In genomic region chr2:51643244-51644139, GRCm38 (mm10) we compare ENCODE assay signal across 16 mouse cellular contexts. TPM values are rescaled to one million over a fixed set of nuclear protein-coding genes. Genes with fewer than 3 reads are reported as not detected.
A peak's percentile ranks its signal among the peaks of the same experiment; 100 is the strongest.
DNase-seq lines count a peak whose midpoint lies in the region; ATAC-seq lines count a peak whose summit lies in the region.
"Had no signal": no experiment of that assay in that cellular context is flagged by ENCODE, and none has a peak within 500 bp of the region (broad histone marks: within the 10 kb centered on the region; RNA-seq: fewer than 3 reads in every experiment).

No protein-coding gene starts in this region.

- intact Hi-C loops in heart, postnatal 36 days (cut with DNase I): no loop called here

- no peak overlapping the region for H3K9ac ChIP-seq in lung, embryonic 16.5 days (ENCODE audit: low read length)
- H3K9ac ChIP-seq: liver, embryonic 15.5 days; midbrain, embryonic 15.5 days; neural tube, embryonic 12.5 days had no signal

- 0 out of 2 replicates have a peak, but pooled peaks cover 2% of the 10 kb centered on the region for H3K4me1 ChIP-seq in lung, embryonic 16.5 days (replicated peaks; ENCODE audit: control insufficient read depth, insufficient read depth, low read length)
- H3K4me1 ChIP-seq: liver, embryonic 15.5 days; midbrain, embryonic 15.5 days; neural tube, embryonic 12.5 days had no signal

- H3K4me3 ChIP-seq in lung, embryonic 16.5 days (ENCODE audit: low read length): no peak overlapping the region
- H3K4me3 ChIP-seq: liver, embryonic 15.5 days; midbrain, embryonic 15.5 days; neural tube, embryonic 12.5 days had no signal

- ATAC-seq in lung, embryonic 16.5 days (ENCODE audit: low read depth): peak; percentile 70; the same call in 1 of the 2 replicates
- ATAC-seq: midbrain, embryonic 15.5 days had no signal

- no peak overlapping the region for H3K4me2 ChIP-seq in lung, embryonic 16.5 days (ENCODE audit: low read depth, low read length)
- H3K4me2 ChIP-seq: liver, embryonic 15.5 days; midbrain, embryonic 15.5 days; neural tube, embryonic 12.5 days had no signal

- 42% methylated on average over 7 of the region's 7 CpGs for WGBS in lung, embryonic 16.5 days

- H3K36me3 ChIP-seq in lung, embryonic 16.5 days (ENCODE audit: control insufficient read depth, insufficient read depth, low read length): no peaks in the 10 kb centered on the region
- H3K36me3 ChIP-seq: liver, embryonic 15.5 days; midbrain, embryonic 15.5 days; neural tube, embryonic 12.5 days had no signal

- 0 out of 2 replicates have a peak overlapping the region, but pooled peaks have one; percentile 18 for H3K27ac ChIP-seq in lung, embryonic 16.5 days (ENCODE audit: low read length)
- H3K27ac ChIP-seq: liver, embryonic 15.5 days; midbrain, embryonic 15.5 days; neural tube, embryonic 12.5 days had no signal

- peak; percentile 16 to 53 for DNase-seq in cerebellum, postnatal 25 days
- DNase-seq in cerebellum, adult 9-11 months: no peak
- DNase-seq in lung, postnatal 25 days (ENCODE audit: low spot score): no peak
- DNase-seq in adrenal gland, postnatal 36 days: peak; percentile 51 to 52
- DNase-seq in lung, postnatal 4 days: peak; percentile 14 to 52
- no peak for DNase-seq in urinary bladder, postnatal 10 days (ENCODE audit: low spot score)
- DNase-seq in heart, postnatal 36 days: no peak
- DNase-seq: thymus, postnatal 14 days had no signal

- no peaks in the 10 kb centered on the region for H3K9me3 ChIP-seq in lung, embryonic 16.5 days (ENCODE audit: control insufficient read depth, low read length)
- H3K9me3 ChIP-seq: liver, embryonic 15.5 days; midbrain, embryonic 15.5 days; neural tube, embryonic 12.5 days had no signal

- no peaks in the 10 kb centered on the region for H3K27me3 ChIP-seq in lung, embryonic 16.5 days (ENCODE audit: control insufficient read depth, insufficient read depth, low read depth, low read length)
- H3K27me3 ChIP-seq: liver, embryonic 15.5 days; midbrain, embryonic 15.5 days; neural tube, embryonic 12.5 days had no signal

RNA-seq across cellular contexts. Expression of gene Tas2r134, which starts 16.2 kb away (rescaled TPM):
- polyA plus RNA-seq in lung, embryonic 16.5 days (2015; fragmentation: Nextera tagmentation; extraction: Ambion mirVana): not detected in 2 replicates
- not detected for total RNA-seq in adrenal gland, postnatal 36 days (2021)
- not detected for total RNA-seq in heart, postnatal 36 days (2021)
- total RNA-seq: granulocyte monocyte progenitor cell, adult 5-6 weeks; layer of hippocampus, adult 8-10 months had no signal
- polyA plus RNA-seq: heart, postnatal 0 days; limb, embryonic 11.5 days; liver, embryonic 15.5 days; midbrain, embryonic 15.5 days; neural tube, embryonic 12.5 days had no signal

Comparison
In these comparisons a context has a peak if more than half of its experiments do, and no peak if none do; other contexts are left out.
1. DNase-seq: peak in cerebellum, postnatal 25 days (2 of 2), adrenal gland, postnatal 36 days (2 of 2) and lung, postnatal 4 days (2 of 2); none in cerebellum, adult 9-11 months (single experiment), lung, postnatal 25 days (single experiment), urinary bladder, postnatal 10 days (single experiment) and heart, postnatal 36 days (0 of 2).